Mouse (Mus musculus) erythroblast, adult 5-6 weeks (primary cell): ENCODE measurements around the gene Ccdc114. TPM values are rescaled to one million over a fixed set of nuclear protein-coding genes. Genes with fewer than 3 reads are reported as not detected.

Experiments
- ATAC-seq: replicated peaks from 2 replicates; pipeline ENCODE4 v1.8.0; 2016; ENCODE audit warnings: moderate number of reproducible peaks, mild to moderate bottlenecking, moderate TSS enrichment, inconsistent platforms; ENCODE audit not compliant: poor library complexity, low FRiP score, severe bottlenecking
- total RNA-seq, 2 experiments: library from RNA; stranded (forward) in 1 of 2; stranded (reverse) in 1 of 2; fragments of 150-400 nt in 1 of 2; fragments of 200-764, 138-1000 nt in 1 of 2; gene quantifications; 2 replicates each; pipeline versions ENCODE4 v1.2.3 to v1.2.4; 2015 to 2017; ENCODE audit warnings: low replicate concordance in 2 of 2

Gene Ccdc114
- total RNA-seq, 2 experiments from 2014 or later = 0.51 to 2.5 TPM

DNA sequence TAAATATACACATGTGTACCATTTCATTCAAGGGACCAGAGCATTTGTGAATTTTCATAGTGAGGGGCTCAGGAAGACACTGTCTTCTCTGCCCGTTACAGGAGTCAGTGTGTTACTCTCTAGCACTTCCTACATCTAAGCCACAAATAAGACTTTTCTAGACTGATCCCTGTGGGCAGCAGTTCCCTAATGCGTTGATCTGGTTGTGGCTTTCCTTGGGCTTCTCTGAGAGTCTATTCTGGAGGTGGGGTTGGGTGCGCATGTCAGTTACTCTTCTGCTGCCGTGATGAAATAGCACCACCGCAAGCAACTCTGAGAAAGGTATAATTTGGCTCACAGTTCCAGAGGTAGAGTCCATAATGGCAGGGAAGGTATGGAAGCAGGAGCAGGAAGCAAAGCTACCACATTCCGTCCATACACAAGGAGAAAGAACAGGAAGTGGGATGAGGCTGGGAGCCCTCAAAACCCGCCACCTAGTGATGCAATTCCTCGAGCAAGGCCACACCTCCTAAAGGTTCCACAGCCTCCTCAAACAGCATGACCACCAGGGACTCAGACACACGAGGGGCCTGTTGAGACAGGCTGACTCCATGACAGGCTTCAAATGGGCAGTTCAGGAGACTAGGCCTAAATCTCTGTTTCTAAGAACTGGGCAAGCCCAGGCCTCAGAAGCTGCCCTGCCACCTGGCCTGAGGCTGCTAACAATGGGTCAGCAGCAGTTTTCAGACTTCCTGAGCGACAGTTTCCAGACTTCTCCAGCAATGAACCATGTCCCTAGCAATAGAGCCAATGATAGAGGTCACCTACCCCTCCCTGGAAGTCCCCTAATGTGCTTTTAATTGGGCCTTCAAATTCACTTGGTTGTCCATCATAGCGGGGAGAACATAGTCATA lies 48.2 kb downstream of the Ccdc114 start:
- no peak for ATAC-seq

GRCm38 (mm10) chr7:45973271-45973687 lies 49.4 kb downstream of the Ccdc114 start:
- ATAC-seq = no peak

GRCm38 (mm10) chr7:45974103-45974502 lies 50.2 kb downstream of the Ccdc114 start:
- no peak for ATAC-seq

- no peak for ATAC-seq
Observed at GRCm38 (mm10) chr7:45974512-45974911, 50.6 kb downstream of the Ccdc114 start.

- no peak for ATAC-seq
Observed at GRCm38 (mm10) chr7:45981612-45982011, 57.7 kb downstream of the Ccdc114 start.

- no peak for ATAC-seq
Observed at GRCm38 (mm10) chr7:45986893-45987292, 63.0 kb downstream of the Ccdc114 start.

- no peak for ATAC-seq
Observed at GRCm38 (mm10) chr7:45988344-45988743, 64.5 kb downstream of the Ccdc114 start.

DNA sequence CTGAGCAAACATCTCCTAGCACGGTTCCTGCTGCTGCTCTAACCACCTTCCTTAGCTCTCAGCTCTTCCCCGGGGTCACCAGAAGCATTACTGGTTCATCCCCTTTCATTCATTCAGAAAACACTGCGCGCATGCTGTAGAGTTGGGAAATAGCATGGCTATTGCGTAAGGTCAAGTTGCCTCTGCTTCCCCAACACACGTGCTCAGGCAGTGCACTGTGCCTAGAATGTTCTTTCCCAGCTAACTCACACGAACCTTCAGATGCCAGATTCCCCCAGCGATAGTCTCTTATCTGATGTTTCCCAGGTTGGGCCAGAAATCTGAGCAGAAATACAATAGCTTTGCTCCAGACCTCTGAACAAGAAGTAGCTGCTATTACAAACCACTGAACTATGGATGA lies 68.6 kb downstream of the Ccdc114 start:
- ATAC-seq = no peak

Other genes with a start within 250 kb of the Ccdc114 start
- not detected in 2 replicates for gene Ntn5, start 240.1 kb upstream of the Ccdc114 start, total RNA-seq (2015; ENCODE audit: low replicate concordance)
- not detected in 2 replicates for gene Ntn5, start 240.1 kb upstream of the Ccdc114 start, total RNA-seq (2017; ENCODE audit: low replicate concordance)
- not detected in 2 replicates for gene Sec1, start 229.7 kb upstream of the Ccdc114 start, total RNA-seq (2015; ENCODE audit: low replicate concordance)
- not detected in 2 replicates for gene Sec1, start 229.7 kb upstream of the Ccdc114 start, total RNA-seq (2017; ENCODE audit: low replicate concordance)
- gene Car11, start 224.2 kb upstream of the Ccdc114 start, total RNA-seq (2015; ENCODE audit: low replicate concordance) = not detected in 2 replicates
- gene Car11, start 224.2 kb upstream of the Ccdc114 start, total RNA-seq (2017; ENCODE audit: low replicate concordance) = not detected in 2 replicates
- 1.5 and 1.9 TPM in 2 replicates for gene Dbp, start 219.0 kb upstream of the Ccdc114 start, total RNA-seq (2015; ENCODE audit: low replicate concordance)
- gene Dbp, start 219.0 kb upstream of the Ccdc114 start, total RNA-seq (2017; ENCODE audit: low replicate concordance) = 0.77 and 2.2 TPM in 2 replicates
- gene Rpl18, start 208.6 kb upstream of the Ccdc114 start, total RNA-seq (2015; ENCODE audit: low replicate concordance) = 423 and 424 TPM in 2 replicates
- 286 and 289 TPM in 2 replicates for gene Rpl18, start 208.6 kb upstream of the Ccdc114 start, total RNA-seq (2017; ENCODE audit: low replicate concordance)
- 4.6 and 7.9 TPM in 2 replicates for gene Sphk2, start 206.1 kb upstream of the Ccdc114 start, total RNA-seq (2015; ENCODE audit: low replicate concordance)
- 2.1 and 2.6 TPM in 2 replicates for gene Sphk2, start 206.1 kb upstream of the Ccdc114 start, total RNA-seq (2017; ENCODE audit: low replicate concordance)
- not detected in 2 replicates for gene Fam83e, start 202.9 kb upstream of the Ccdc114 start, total RNA-seq (2015; ENCODE audit: low replicate concordance)
- gene Fam83e, start 202.9 kb upstream of the Ccdc114 start, total RNA-seq (2017; ENCODE audit: low replicate concordance) = not detected in 2 replicates
- not detected in 2 replicates for gene Spaca4, start 198.3 kb upstream of the Ccdc114 start, total RNA-seq (2015; ENCODE audit: low replicate concordance)
- not detected in 2 replicates for gene Spaca4, start 198.3 kb upstream of the Ccdc114 start, total RNA-seq (2017; ENCODE audit: low replicate concordance)
- gene Lmtk3, start 140.3 kb upstream of the Ccdc114 start, total RNA-seq (2015; ENCODE audit: low replicate concordance) = not detected in 2 replicates
- not detected in 2 replicates for gene Lmtk3, start 140.3 kb upstream of the Ccdc114 start, total RNA-seq (2017; ENCODE audit: low replicate concordance)
- not detected in 2 replicates for gene Sult2b1, start 139.4 kb upstream of the Ccdc114 start, total RNA-seq (2015; ENCODE audit: low replicate concordance)
- not detected in 2 replicates for gene Sult2b1, start 139.4 kb upstream of the Ccdc114 start, total RNA-seq (2017; ENCODE audit: low replicate concordance)
- gene Cyth2, start 109.5 kb upstream of the Ccdc114 start, total RNA-seq (2015; ENCODE audit: low replicate concordance) = 10.6 and 10.7 TPM in 2 replicates
- 11.6 and 14.5 TPM in 2 replicates for gene Cyth2, start 109.5 kb upstream of the Ccdc114 start, total RNA-seq (2017; ENCODE audit: low replicate concordance)
- 0.38 TPM in 1 of 2 replicates, not detected in the other for gene Kcnj14, start 99.3 kb upstream of the Ccdc114 start, total RNA-seq (2015; ENCODE audit: low replicate concordance)
- 0.09 TPM in 1 of 2 replicates, not detected in the other for gene Kcnj14, start 99.3 kb upstream of the Ccdc114 start, total RNA-seq (2017; ENCODE audit: low replicate concordance)
- gene Grwd1, start 93.1 kb upstream of the Ccdc114 start, total RNA-seq (2015; ENCODE audit: low replicate concordance) = 1.5 and 2.3 TPM in 2 replicates
- gene Grwd1, start 93.1 kb upstream of the Ccdc114 start, total RNA-seq (2017; ENCODE audit: low replicate concordance) = 0.43 and 3.1 TPM in 2 replicates
- 31.3 and 67.2 TPM in 2 replicates for gene Kdelr1, start 51.3 kb upstream of the Ccdc114 start, total RNA-seq (2015; ENCODE audit: low replicate concordance)
- gene Kdelr1, start 51.3 kb upstream of the Ccdc114 start, total RNA-seq (2017; ENCODE audit: low replicate concordance) = 18.0 and 20.1 TPM in 2 replicates
- not detected in 2 replicates for gene Grin2d, start 45.7 kb upstream of the Ccdc114 start, total RNA-seq (2015; ENCODE audit: low replicate concordance)
- gene Grin2d, start 45.7 kb upstream of the Ccdc114 start, total RNA-seq (2017; ENCODE audit: low replicate concordance) = 0.28 TPM in 1 of 2 replicates, not detected in the other
- gene Syngr4, start 27.4 kb upstream of the Ccdc114 start, total RNA-seq (2015; ENCODE audit: low replicate concordance) = 4.0 TPM in 1 of 2 replicates, not detected in the other
- not detected in 2 replicates for gene Syngr4, start 27.4 kb upstream of the Ccdc114 start, total RNA-seq (2017; ENCODE audit: low replicate concordance)
- 1.3 TPM in 1 of 2 replicates, not detected in the other for gene Tmem143, start 27.1 kb upstream of the Ccdc114 start, total RNA-seq (2015; ENCODE audit: low replicate concordance)
- gene Tmem143, start 27.1 kb upstream of the Ccdc114 start, total RNA-seq (2017; ENCODE audit: low replicate concordance) = 0.26 and 3.8 TPM in 2 replicates
- 56.4 and 143 TPM in 2 replicates for gene Emp3, start 2.7 kb upstream of the Ccdc114 start, total RNA-seq (2015; ENCODE audit: low replicate concordance)
- 48.2 and 77.1 TPM in 2 replicates for gene Emp3, start 2.7 kb upstream of the Ccdc114 start, total RNA-seq (2017; ENCODE audit: low replicate concordance)
- not detected in 2 replicates for gene Abcc6, start 106.2 kb downstream of the Ccdc114 start, total RNA-seq (2015; ENCODE audit: low replicate concordance)
- not detected in 2 replicates for gene Abcc6, start 106.2 kb downstream of the Ccdc114 start, total RNA-seq (2017; ENCODE audit: low replicate concordance)
- gene Nomo1, start 109.6 kb downstream of the Ccdc114 start, total RNA-seq (2015; ENCODE audit: low replicate concordance) = 5.4 and 9.2 TPM in 2 replicates
- gene Nomo1, start 109.6 kb downstream of the Ccdc114 start, total RNA-seq (2017; ENCODE audit: low replicate concordance) = 6.1 and 8.5 TPM in 2 replicates
- not detected in 2 replicates for gene Kcnj11, start 176.7 kb downstream of the Ccdc114 start, total RNA-seq (2015; ENCODE audit: low replicate concordance)
- gene Kcnj11, start 176.7 kb downstream of the Ccdc114 start, total RNA-seq (2017; ENCODE audit: low replicate concordance) = not detected in 2 replicates